Mouse (Mus musculus) lung, embryonic 15.5 days (tissue): ENCODE measurements around the gene Sema3a. TPM values are rescaled to one million over a fixed set of nuclear protein-coding genes. Genes with fewer than 3 reads are reported as not detected.
"Not testable (repeated sequence)": the region's sequence is repeated elsewhere in the genome, so short reads cannot be mapped to it uniquely, and the experiment has no call there.

Source experiments
- ATAC-seq: fragments of 200-750 bp; cut with Nextera tagmentation; 2 replicates; pipeline ENCODE4 v1.8.0; 2017; ENCODE audit warnings: moderate number of reproducible peaks, borderline replicate concordance; ENCODE audit not compliant: low FRiP score, low TSS enrichment; ENCODE audit errors: extremely low read depth
- H3K27ac ChIP-seq: fragments of 300-500 bp; sonication (generic); 2 replicates; pipeline ENCODE4 v1.5.1; 2015; ENCODE audit warnings: moderate library complexity, mild to moderate bottlenecking, inconsistent platforms
- H3K27me3 ChIP-seq: fragments of 300-500 bp; sonication (generic); 2 replicates; pipeline ENCODE4 v1.6.1; 2015; ENCODE audit warnings: inconsistent platforms
- H3K36me3 ChIP-seq: fragments of 300-500 bp; sonication (generic); 2 replicates; pipeline ENCODE4 v1.6.1; 2015; ENCODE audit warnings: inconsistent platforms
- H3K4me1 ChIP-seq: fragments of 300-500 bp; sonication (generic); 2 replicates; pipeline ENCODE4 v1.6.1; 2015; ENCODE audit warnings: inconsistent platforms
- H3K4me2 ChIP-seq: fragments of 300-500 bp; sonication (generic); 2 replicates; pipeline ENCODE4 v1.6.1; 2015; ENCODE audit warnings: inconsistent platforms, mild to moderate bottlenecking, moderate library complexity
- H3K4me3 ChIP-seq: fragments of 300-500 bp; sonication (generic); 2 replicates; pipeline ENCODE4 v1.5.1; 2015; ENCODE audit warnings: mild to moderate bottlenecking, inconsistent platforms
- H3K9ac ChIP-seq: fragments of 300-500 bp; sonication (generic); 2 replicates; pipeline ENCODE4 v1.6.1; 2015; ENCODE audit warnings: inconsistent platforms
- H3K9me3 ChIP-seq: fragments of 300-500 bp; sonication (generic); 2 replicates; pipeline ENCODE4 v1.6.1; 2016; ENCODE audit warnings: inconsistent platforms
- WGBS: fragments of 180-500 bp; shearing (Covaris S2); methylation state at CpG from one replicate; pipeline ENCODE4 v1.1.7; 2015; 5-methylcytosine and 5-hydroxymethylcytosine counted together
- polyA plus RNA-seq: library from polyadenylated mRNA; unstranded; fragments of >200 nt; fragmentation: Nextera tagmentation; extraction: Ambion mirVana; gene quantifications from 2 replicates; pipeline ENCODE4 v1.2.1, GENCODE M21; 2015

Sema3a gene
- polyA plus RNA-seq, 1 experiment from 2014 or later = 26.8 TPM

- Histone ChIP-seq H3K9me3 (no peaks in the 10 kb centered on the region), H3K27me3 (no peaks in the 10 kb centered on the region), H3K4me2 (no peak overlapping the region), H3K27ac (no peak overlapping the region), H3K9ac (no peak overlapping the region), H3K4me1 (no peaks in the 10 kb centered on the region), H3K4me3 (no peak overlapping the region), H3K36me3 (no peaks in the 10 kb centered on the region)
- WGBS = 87% methylated on average over 2 of the region's 2 CpGs
- ATAC-seq = no peak
Measured at GRCm38 (mm10) chr5:13579123-13579522, 453.9 kb downstream of the Sema3a start.

- no peak overlapping the region for H3K9ac ChIP-seq
- 0 out of 2 replicates have a peak, but pooled peaks cover 2% of the 10 kb centered on the region for H3K36me3 ChIP-seq
- H3K4me2 ChIP-seq = no peak overlapping the region
- no peaks in the 10 kb centered on the region for H3K27me3 ChIP-seq
- no peaks in the 10 kb centered on the region for H3K9me3 ChIP-seq
- no peak overlapping the region for H3K27ac ChIP-seq
- ATAC-seq = no peak
- H3K4me3 ChIP-seq = no peak overlapping the region
- H3K4me1 ChIP-seq = no peaks in the 10 kb centered on the region
Measured at GRCm38 (mm10) chr5:13585559-13586207, 460.5 kb downstream of the Sema3a start.

- no peak overlapping the region for H3K4me2 ChIP-seq
- H3K27me3 ChIP-seq = no peaks in the 10 kb centered on the region
- no peak for ATAC-seq
- H3K4me1 ChIP-seq = no peaks in the 10 kb centered on the region
- no peak overlapping the region for H3K4me3 ChIP-seq
- no peak overlapping the region for H3K27ac ChIP-seq
- WGBS = 83% methylated on average over 2 of the region's 2 CpGs
- 0 out of 2 replicates have a peak, but pooled peaks cover under 1% of the 10 kb centered on the region for H3K36me3 ChIP-seq
- no peak overlapping the region for H3K9ac ChIP-seq
- no peaks in the 10 kb centered on the region for H3K9me3 ChIP-seq
Measured at GRCm38 (mm10) chr5:13594422-13594821, 469.2 kb downstream of the Sema3a start.

- Histone ChIP-seq H3K27me3 (no peaks in the 10 kb centered on the region), H3K9ac (no peak overlapping the region), H3K4me1 (no peaks in the 10 kb centered on the region), H3K9me3 (no peaks in the 10 kb centered on the region), H3K4me3 (no peak overlapping the region), H3K4me2 (no peak overlapping the region), H3K36me3 (no peaks in the 10 kb centered on the region), H3K27ac (no peak overlapping the region)
- ATAC-seq = no peak
- WGBS = 67% methylated on average over 1 of the region's 1 CpGs
Measured at GRCm38 (mm10) chr5:13611631-13612030, 486.4 kb downstream of the Sema3a start.

- H3K4me1 ChIP-seq = no peaks in the 10 kb centered on the region
- 78% methylated on average over 2 of the region's 2 CpGs for WGBS
- H3K4me2 ChIP-seq = no peak overlapping the region
- no peak overlapping the region for H3K9ac ChIP-seq
- no peak for ATAC-seq
- no peaks in the 10 kb centered on the region for H3K36me3 ChIP-seq
- no peak overlapping the region for H3K4me3 ChIP-seq
- no peaks in the 10 kb centered on the region for H3K27me3 ChIP-seq
- no peak overlapping the region for H3K27ac ChIP-seq
- H3K9me3 ChIP-seq = no peaks in the 10 kb centered on the region
Measured at GRCm38 (mm10) chr5:13612088-13612487, 486.9 kb downstream of the Sema3a start.

GRCm38 (mm10) chr5:13614575-13614974 is 489.4 kb downstream of the Sema3a start:
- H3K4me1 ChIP-seq, ATAC-seq, H3K27ac ChIP-seq, H3K36me3 ChIP-seq, H3K4me3 ChIP-seq, H3K27me3 ChIP-seq, H3K4me2 ChIP-seq, H3K9ac ChIP-seq, H3K9me3 ChIP-seq: not testable (repeated sequence)
- 95% methylated on average over 7 of the region's 7 CpGs for WGBS

- no peak; the same call in 1 of the 2 replicates for ATAC-seq
- Histone ChIP-seq H3K4me3 (no peak overlapping the region), H3K9ac (no peak overlapping the region), H3K36me3 (no peaks in the 10 kb centered on the region), H3K27me3 (no peaks in the 10 kb centered on the region), H3K4me1 (no peaks in the 10 kb centered on the region), H3K27ac (no peak overlapping the region), H3K4me2 (no peak overlapping the region), H3K9me3 (no peaks in the 10 kb centered on the region)
- WGBS = 54% methylated on average over 2 of the region's 2 CpGs
Measured at GRCm38 (mm10) chr5:13615907-13616306, 490.7 kb downstream of the Sema3a start.

- no peaks in the 10 kb centered on the region for H3K9me3 ChIP-seq
- no peak for ATAC-seq
- no peak overlapping the region for H3K9ac ChIP-seq
- H3K27ac ChIP-seq = no peak overlapping the region
- no peaks in the 10 kb centered on the region for H3K36me3 ChIP-seq
- no peak overlapping the region for H3K4me2 ChIP-seq
- no peaks in the 10 kb centered on the region for H3K27me3 ChIP-seq
- H3K4me3 ChIP-seq = no peak overlapping the region
- WGBS = 70% methylated on average over 7 of the region's 7 CpGs
- H3K4me1 ChIP-seq = 0 out of 2 replicates have a peak, but pooled peaks cover 9% of the 10 kb centered on the region
Measured at GRCm38 (mm10) chr5:13622578-13622977, 497.4 kb downstream of the Sema3a start.

GRCm38 (mm10) chr5:13624754-13625153 is 499.5 kb downstream of the Sema3a start:
- Histone ChIP-seq H3K27me3 (no peaks in the 10 kb centered on the region), H3K36me3 (no peaks in the 10 kb centered on the region), H3K27ac (no peak overlapping the region), H3K9me3 (no peaks in the 10 kb centered on the region), H3K9ac (no peak overlapping the region), H3K4me3 (no peak overlapping the region), H3K4me1 (peaks cover 18% of the 10 kb centered on the region), H3K4me2 (no peak overlapping the region)
- ATAC-seq = no peak
- WGBS = 53% methylated on average over 5 of the region's 5 CpGs

GRCm38 (mm10) chr5:13626093-13626492 is 500.9 kb downstream of the Sema3a start:
- Histone ChIP-seq H3K4me1 (peaks cover 22% of the 10 kb centered on the region), H3K4me3 (no peak overlapping the region), H3K9me3 (no peaks in the 10 kb centered on the region), H3K27me3 (no peaks in the 10 kb centered on the region), H3K4me2 (no peak overlapping the region), H3K9ac (no peak overlapping the region), H3K36me3 (no peaks in the 10 kb centered on the region), H3K27ac (peak overlapping the region; percentile 54)
- 45% methylated on average over 5 of the region's 5 CpGs for WGBS
- peak; percentile 85 for ATAC-seq

GRCm38 (mm10) chr5:13628606-13629311 is 503.5 kb downstream of the Sema3a start:
- peak; percentile 65; the same call in 1 of the 2 replicates for ATAC-seq
- H3K27me3 ChIP-seq = no peaks in the 10 kb centered on the region

GRCm38 (mm10) chr5:13629916-13630315 is 504.7 kb downstream of the Sema3a start:
- 42% methylated on average over 5 of the region's 5 CpGs for WGBS
- no peak overlapping the region for H3K27ac ChIP-seq
- H3K36me3 ChIP-seq = no peaks in the 10 kb centered on the region
- ATAC-seq = no peak
- H3K27me3 ChIP-seq = no peaks in the 10 kb centered on the region
- H3K4me1 ChIP-seq = peaks cover 22% of the 10 kb centered on the region
- no peaks in the 10 kb centered on the region for H3K9me3 ChIP-seq
- H3K4me2 ChIP-seq = no peak overlapping the region
- no peak overlapping the region for H3K9ac ChIP-seq
- no peak overlapping the region for H3K4me3 ChIP-seq

More at GRCm38 (mm10) chr5:13628606-13629311, 503.5 kb downstream of the Sema3a start:
- Histone ChIP-seq H3K9me3 (no peaks in the 10 kb centered on the region), H3K27ac (peak overlapping the region; percentile 39; the same call in 1 of the 2 replicates), H3K4me1 (peaks cover 22% of the 10 kb centered on the region), H3K36me3 (no peaks in the 10 kb centered on the region), H3K4me3 (peak overlapping the region; percentile 50), H3K4me2 (peak overlapping the region; percentile 75), H3K9ac (0 out of 2 replicates have a peak overlapping the region, but pooled peaks have one; percentile 14)
- 8% methylated on average over 24 of the region's 24 CpGs for WGBS
